Mouse (Mus musculus) embryo, embryonic 11 days (tissue): ENCODE measurements around the gene Gdi1.
"Not testable (repeated sequence)": the region's sequence is repeated elsewhere in the genome, so short reads cannot be mapped to it uniquely, and the experiment has no call there.

Experiments
- DNase-seq: peaks from one replicate; pipeline ENCODE4 v3.0.0-alpha.2; 2015

The Gdi1 gene

GRCm38 (mm10) chrX:74330166-74330930, 25.6 kb downstream of the Gdi1 start:
- no peak for DNase-seq

GRCm38 (mm10) chrX:74352645-74353466, 48.1 kb downstream of the Gdi1 start:
- DNase-seq, result no peak

- peak; percentile 90 for DNase-seq
Observed at GRCm38 (mm10) chrX:74353467-74353770, 48.6 kb downstream of the Gdi1 start, which contains the start of gene Lage3. Gene Lage3, minus strand, starts transcription at chrX:74353618.

- DNase-seq, result not testable (repeated sequence)
Observed at GRCm38 (mm10) chrX:74357069-74357468, 52.3 kb downstream of the Gdi1 start.

- no peak for DNase-seq
Observed at GRCm38 (mm10) chrX:74359171-74359570, 54.4 kb downstream of the Gdi1 start.
